Mouse (Mus musculus) forebrain, embryonic 14.5 days (tissue): ENCODE data around the gene Plxnc1. TPM values are rescaled to one million over a fixed set of nuclear protein-coding genes. Genes with fewer than 3 reads are reported as not detected.

ENCODE experiments used
- ATAC-seq: fragments of 200-750 bp; cut with Nextera tagmentation; 2 replicates; pipeline ENCODE4 v1.8.0; 2017; ENCODE audit warnings: mild to moderate bottlenecking, moderate library complexity
- DNase-seq: peaks from one replicate; pipeline ENCODE4 v3.0.0-alpha.2; 2015; ENCODE audit warnings: low spot score
- H3K27ac ChIP-seq: fragments of 300-500 bp; sonication (generic); 2 replicates; pipeline ENCODE4 v1.5.1; 2014; ENCODE audit warnings: low read depth, mild to moderate bottlenecking, control low read depth, low read length, moderate library complexity
- H3K27me3 ChIP-seq: fragments of 300-500 bp; sonication (generic); replicated peaks from 2 replicates; pipeline ENCODE4 v1.6.1; 2014; ENCODE audit warnings: low read length, control low read depth, mixed read lengths; ENCODE audit not compliant: control insufficient read depth, insufficient read depth
- H3K36me3 ChIP-seq: fragments of 300-500 bp; sonication (generic); 2 replicates; pipeline ENCODE4 v1.6.1; 2014; ENCODE audit warnings: low read length, control low read depth; ENCODE audit not compliant: control insufficient read depth, insufficient read depth
- H3K4me1 ChIP-seq: fragments of 300-500 bp; sonication (generic); 2 replicates; pipeline ENCODE4 v1.6.1; 2014; ENCODE audit warnings: antibody characterized with exemption, low read length, control low read depth; ENCODE audit not compliant: control insufficient read depth, insufficient read depth
- H3K4me2 ChIP-seq: fragments of 300-500 bp; sonication (generic); 2 replicates; pipeline ENCODE4 v1.6.1; 2014; ENCODE audit warnings: mild to moderate bottlenecking, control low read depth, low read length
- H3K4me3 ChIP-seq: fragments of 300-500 bp; sonication (generic); 2 replicates; pipeline ENCODE4 v1.5.1; 2014; ENCODE audit warnings: low read depth, low read length, control low read depth
- H3K9ac ChIP-seq: fragments of 300-500 bp; sonication (generic); 2 replicates; pipeline ENCODE4 v1.6.1; 2014; ENCODE audit warnings: mild to moderate bottlenecking, low read length, control low read depth, moderate library complexity
- H3K9me3 ChIP-seq: fragments of 300-500 bp; sonication (generic); replicated peaks from 2 replicates; pipeline ENCODE4 v1.6.1; 2016; ENCODE audit warnings: low read length, control low read depth, mixed read lengths; ENCODE audit not compliant: control insufficient read depth
- WGBS: fragments of 180-500 bp; shearing (Covaris S2); extraction: QIAGEN DNeasy Blood & Tissue Kit; methylation state at CpG from one replicate; pipeline ENCODE4 v1.1.7; 2014; 5-methylcytosine and 5-hydroxymethylcytosine counted together
- polyA plus RNA-seq: library from polyadenylated mRNA; unstranded; fragments of >200 nt; fragmentation: Nextera tagmentation; extraction: Ambion mirVana; gene quantifications from 2 replicates; pipeline ENCODE4 v1.2.1, GENCODE M21; 2014

Gene Plxnc1
- polyA plus RNA-seq, 1 experiment from 2014 or later = 14.4 TPM

DNA sequence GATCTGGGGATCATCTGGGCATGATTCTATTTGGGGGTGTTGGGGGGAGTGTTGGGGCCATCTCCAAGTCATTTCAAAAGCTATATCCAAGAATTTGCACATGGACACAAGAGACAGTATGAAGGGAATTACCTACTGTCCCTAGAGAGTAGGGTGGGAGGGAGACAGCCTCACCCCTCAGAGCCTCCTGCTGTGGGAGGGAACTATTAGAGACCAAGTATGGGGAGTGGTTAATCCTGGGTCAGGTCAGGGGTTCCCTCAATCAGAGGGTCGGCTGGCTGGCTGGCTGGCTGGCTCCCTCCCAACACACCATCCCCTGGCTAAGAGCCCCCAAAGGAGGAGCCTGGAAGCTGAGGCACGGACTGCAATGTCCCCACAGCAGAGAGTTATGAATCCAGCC is 24.7 kb downstream of the Plxnc1 start:
- no peaks in the 10 kb centered on the region for H3K4me1 ChIP-seq
- DNase-seq (no peak), ATAC-seq (no peak)
- WGBS = 74% methylated on average over 2 of the region's 2 CpGs
- H3K9me3 ChIP-seq = no peaks in the 10 kb centered on the region
- no peak overlapping the region for H3K27ac ChIP-seq
- no peaks in the 10 kb centered on the region for H3K27me3 ChIP-seq
- 0 out of 2 replicates have a peak, but pooled peaks cover 4% of the 10 kb centered on the region for H3K36me3 ChIP-seq
- H3K4me3 ChIP-seq = no peak overlapping the region
- H3K9ac ChIP-seq = no peak overlapping the region
- H3K4me2 ChIP-seq = no peak overlapping the region

DNA sequence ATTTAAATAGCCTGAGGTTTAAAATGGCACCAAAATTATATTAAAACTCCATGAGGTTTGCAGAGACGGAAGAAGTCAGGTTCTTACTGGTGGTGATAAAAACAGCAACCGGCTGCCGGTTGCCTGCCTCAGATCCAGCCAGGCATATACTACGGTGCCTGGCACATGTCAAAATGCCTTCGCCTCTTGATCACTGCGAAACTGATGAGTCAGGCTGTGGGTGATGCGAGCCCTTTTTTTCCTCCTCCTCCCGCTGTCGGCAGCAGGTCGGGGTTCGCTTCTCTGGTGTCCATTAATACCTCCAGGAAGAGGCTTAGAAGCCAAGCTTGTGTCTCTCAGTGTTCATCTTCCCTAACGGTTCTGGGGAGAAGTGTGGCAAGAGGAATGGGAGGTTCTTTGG is 25.1 kb downstream of the Plxnc1 start:
- DNase-seq (no peak), ATAC-seq (no peak)
- WGBS = 83% methylated on average over 12 of the region's 12 CpGs
- no peaks in the 10 kb centered on the region for H3K4me1 ChIP-seq
- H3K27me3 ChIP-seq = no peaks in the 10 kb centered on the region
- no peak overlapping the region for H3K9ac ChIP-seq
- 0 out of 2 replicates have a peak, but pooled peaks cover 4% of the 10 kb centered on the region for H3K36me3 ChIP-seq
- H3K27ac ChIP-seq = no peak overlapping the region
- H3K4me2 ChIP-seq = no peak overlapping the region
- H3K4me3 ChIP-seq = no peak overlapping the region
- H3K9me3 ChIP-seq = no peaks in the 10 kb centered on the region

DNA sequence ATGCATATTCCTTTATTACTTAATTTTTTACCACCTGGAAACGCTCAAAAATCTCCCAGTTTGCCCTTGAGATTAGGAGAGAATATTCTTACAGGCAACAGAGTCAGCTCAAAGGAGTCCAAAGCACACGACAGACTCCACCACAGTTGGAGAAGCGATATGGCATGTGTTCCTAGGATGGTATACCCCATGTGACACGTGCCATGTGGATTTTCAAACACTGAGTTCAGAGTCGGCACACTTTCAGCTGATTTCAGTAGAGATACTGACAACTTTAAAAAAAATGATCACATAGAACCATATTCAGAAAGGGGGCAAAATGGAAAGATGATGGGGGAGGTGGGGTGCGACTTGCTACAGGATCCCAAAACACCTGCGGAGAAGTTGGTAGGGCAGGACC is 26.0 kb downstream of the Plxnc1 start:
- Histone ChIP-seq H3K4me3 (no peak overlapping the region), H3K9me3 (no peaks in the 10 kb centered on the region), H3K4me1 (no peaks in the 10 kb centered on the region), H3K27me3 (no peaks in the 10 kb centered on the region), H3K4me2 (no peak overlapping the region), H3K9ac (no peak overlapping the region), H3K27ac (no peak overlapping the region), H3K36me3 (0 out of 2 replicates have a peak, but pooled peaks cover 4% of the 10 kb centered on the region)
- ATAC-seq (no peak), DNase-seq (no peak)
- WGBS = 85% methylated on average over 7 of the region's 7 CpGs

DNA sequence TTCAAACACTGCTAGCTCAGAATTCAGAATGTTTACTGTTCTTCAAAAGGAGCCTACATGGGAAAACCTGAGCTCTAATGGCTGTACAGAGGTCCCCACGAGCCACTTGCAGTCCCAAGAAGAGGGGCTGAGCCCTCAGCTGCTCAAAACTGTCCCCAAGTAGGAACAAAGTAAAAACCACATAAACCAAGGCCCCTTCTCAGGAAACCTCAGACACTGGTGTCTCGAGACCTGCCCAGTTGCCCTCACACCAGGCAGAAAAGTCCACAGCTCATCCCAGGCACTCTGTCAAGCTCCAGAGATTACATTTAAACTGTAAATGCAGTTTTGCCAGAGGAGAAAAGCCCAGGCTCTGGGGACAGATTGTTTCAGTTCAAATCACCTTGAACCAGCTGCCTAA is 26.6 kb downstream of the Plxnc1 start:
- Histone ChIP-seq H3K9ac (no peak overlapping the region), H3K4me2 (no peak overlapping the region), H3K4me3 (no peak overlapping the region), H3K27ac (no peak overlapping the region), H3K36me3 (0 out of 2 replicates have a peak, but pooled peaks cover 4% of the 10 kb centered on the region), H3K27me3 (no peaks in the 10 kb centered on the region), H3K4me1 (no peaks in the 10 kb centered on the region), H3K9me3 (no peaks in the 10 kb centered on the region)
- no peak for ATAC-seq
- WGBS = 75% methylated on average over 2 of the region's 2 CpGs
- no peak for DNase-seq

DNA sequence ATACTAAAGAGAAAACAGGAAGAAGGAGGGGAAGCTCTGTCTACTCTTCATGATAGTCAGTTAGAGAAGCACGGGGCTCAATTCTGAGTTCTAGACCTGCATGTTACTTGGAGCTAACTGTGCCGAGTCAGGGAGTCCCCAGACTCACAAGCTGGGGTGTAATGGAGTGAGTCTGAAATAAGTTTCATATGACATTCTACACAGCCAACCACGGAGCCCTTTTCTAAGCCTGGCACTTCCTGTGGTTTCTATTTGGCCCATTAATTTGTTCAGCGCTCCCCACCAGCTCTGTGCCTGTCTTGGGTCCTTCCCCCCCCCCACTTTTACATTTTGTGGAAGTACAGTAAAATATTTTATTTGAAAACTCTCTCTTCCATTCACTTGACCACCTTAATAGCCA is 27.3 kb downstream of the Plxnc1 start:
- DNase-seq (no peak), ATAC-seq (no peak)
- Histone ChIP-seq H3K4me3 (no peak overlapping the region), H3K4me1 (no peaks in the 10 kb centered on the region), H3K27ac (no peak overlapping the region), H3K27me3 (no peaks in the 10 kb centered on the region), H3K4me2 (no peak overlapping the region), H3K36me3 (0 out of 2 replicates have a peak, but pooled peaks cover 4% of the 10 kb centered on the region), H3K9ac (no peak overlapping the region), H3K9me3 (no peaks in the 10 kb centered on the region)
- 84% methylated on average over 4 of the region's 4 CpGs for WGBS

DNA sequence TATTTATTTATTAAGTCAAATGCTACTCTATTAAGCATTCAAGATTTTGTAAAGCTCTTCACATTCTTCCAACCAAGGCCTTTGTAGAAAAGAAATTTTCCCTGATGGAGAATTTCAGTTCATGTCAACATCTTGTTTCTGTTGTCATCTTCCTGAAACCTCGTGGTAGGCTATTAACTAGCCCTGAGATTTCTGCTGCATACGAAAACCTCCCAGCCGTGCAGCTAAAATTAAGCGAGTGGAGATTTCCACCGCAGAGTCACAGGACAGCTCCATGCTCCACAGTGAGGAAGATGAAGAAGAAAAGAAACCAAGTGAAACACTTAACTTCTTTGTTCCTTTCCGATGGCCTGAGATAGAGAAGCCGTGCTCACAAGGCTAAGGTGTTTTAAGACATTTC is 28.0 kb downstream of the Plxnc1 start:
- Histone ChIP-seq H3K4me3 (no peak overlapping the region), H3K9ac (no peak overlapping the region), H3K36me3 (no peaks in the 10 kb centered on the region), H3K4me1 (no peaks in the 10 kb centered on the region), H3K9me3 (no peaks in the 10 kb centered on the region), H3K27me3 (no peaks in the 10 kb centered on the region), H3K27ac (no peak overlapping the region), H3K4me2 (no peak overlapping the region)
- no peak for ATAC-seq
- DNase-seq = no peak
- WGBS = 89% methylated on average over 7 of the region's 7 CpGs

DNA sequence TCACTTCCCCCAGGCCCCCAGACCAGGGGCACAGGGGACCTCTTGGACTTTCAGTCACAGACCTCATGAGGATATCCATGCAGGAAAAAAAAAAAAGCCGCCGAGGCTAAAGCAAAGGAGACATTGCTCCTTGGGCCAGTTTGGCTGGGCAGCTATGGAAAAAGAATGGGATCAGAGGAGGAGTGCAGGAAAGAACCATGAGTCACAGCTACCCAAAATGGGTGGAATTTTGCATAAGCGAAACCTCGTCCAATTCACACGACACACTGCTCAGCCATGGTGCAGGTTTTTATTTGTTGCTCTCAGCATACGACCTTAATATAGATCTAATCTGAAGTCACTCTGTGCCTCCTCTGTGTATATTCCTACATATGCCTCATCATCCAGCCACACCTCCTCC is 28.9 kb downstream of the Plxnc1 start:
- Histone ChIP-seq H3K27ac (no peak overlapping the region), H3K9ac (no peak overlapping the region), H3K4me1 (no peaks in the 10 kb centered on the region), H3K9me3 (no peaks in the 10 kb centered on the region), H3K4me2 (no peak overlapping the region), H3K4me3 (no peak overlapping the region), H3K27me3 (no peaks in the 10 kb centered on the region), H3K36me3 (no peaks in the 10 kb centered on the region)
- DNase-seq (no peak), ATAC-seq (no peak)
- WGBS = 88% methylated on average over 6 of the region's 6 CpGs

DNA sequence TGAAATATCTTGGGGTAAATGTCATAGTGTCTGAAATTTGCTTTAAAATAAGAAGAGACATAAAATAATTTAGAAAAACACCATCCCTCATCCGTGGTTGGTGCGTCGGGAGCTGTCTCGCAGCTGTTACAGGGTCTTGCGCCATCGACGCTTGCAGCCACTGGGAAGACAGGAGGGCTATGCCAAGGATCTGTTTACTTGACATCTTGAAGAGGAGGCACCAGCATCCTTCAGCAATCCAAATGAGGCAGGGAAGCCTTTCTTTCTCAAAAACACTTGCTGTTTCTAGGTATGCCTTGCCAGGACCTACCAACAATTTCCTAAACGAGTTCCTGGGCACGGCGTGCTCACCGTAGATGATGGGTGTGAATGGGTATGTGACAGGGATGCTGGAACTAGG is 30.6 kb downstream of the Plxnc1 start:
- 78% methylated on average over 11 of the region's 11 CpGs for WGBS
- Histone ChIP-seq H3K4me1 (no peaks in the 10 kb centered on the region), H3K27me3 (no peaks in the 10 kb centered on the region), H3K4me3 (no peak overlapping the region), H3K4me2 (no peak overlapping the region), H3K9ac (no peak overlapping the region), H3K36me3 (no peaks in the 10 kb centered on the region), H3K9me3 (no peaks in the 10 kb centered on the region), H3K27ac (peak overlapping the region; percentile 33; the same call in 1 of the 2 replicates)
- peak; percentile 33 for DNase-seq
- no peak for ATAC-seq

DNA sequence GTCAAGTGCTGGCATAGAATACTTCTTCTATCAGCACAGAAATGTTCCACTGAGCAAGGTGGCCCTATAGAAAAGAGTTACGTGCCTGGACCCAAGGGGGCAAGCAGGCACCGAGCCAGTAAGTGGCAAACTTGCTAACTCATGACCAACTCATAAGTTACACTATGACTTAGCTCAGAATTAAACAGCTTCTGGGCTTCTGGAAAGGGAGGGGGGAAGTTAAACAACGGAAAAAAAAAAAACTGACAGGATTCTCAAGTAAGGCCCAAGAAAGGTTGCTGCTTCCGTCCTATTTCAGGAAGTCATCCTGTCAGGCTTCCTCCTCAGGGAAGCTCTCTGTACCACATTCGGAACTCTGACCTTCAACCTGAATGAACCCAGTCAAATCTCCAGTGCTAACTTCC is 31.3 kb downstream of the Plxnc1 start:
- WGBS = 83% methylated on average over 5 of the region's 5 CpGs

More for the DNA sequence above, 31.3 kb downstream of the Plxnc1 start:
- ATAC-seq (no peak), DNase-seq (no peak)
- Histone ChIP-seq H3K27me3 (no peaks in the 10 kb centered on the region), H3K9ac (no peak overlapping the region), H3K4me2 (no peak overlapping the region), H3K4me3 (no peak overlapping the region), H3K9me3 (no peaks in the 10 kb centered on the region), H3K27ac (no peak overlapping the region), H3K4me1 (no peaks in the 10 kb centered on the region), H3K36me3 (no peaks in the 10 kb centered on the region)
